Mouse (Mus musculus) heart, postnatal 0 days (tissue): ENCODE data around the gene Sec61b. TPM values are rescaled to one million over a fixed set of nuclear protein-coding genes. Genes with fewer than 3 reads are reported as not detected.
A peak's percentile ranks its signal among the peaks of the same experiment; 100 is the strongest.

Experiments
- ATAC-seq: fragments of 200-750 bp; cut with Nextera tagmentation; 2 replicates; pipeline ENCODE4 v1.8.0; 2017; ENCODE audit warnings: low read depth, moderate number of reproducible peaks, moderate library complexity; ENCODE audit not compliant: insufficient read depth
- DNase-seq: peaks from one replicate; pipeline ENCODE4 v3.0.0-alpha.2; 2016; ENCODE audit warnings: low spot score
- H3K27ac ChIP-seq: fragments of 300-500 bp; sonication (generic); 2 replicates; pipeline ENCODE4 v1.5.1; 2014; ENCODE audit warnings: low read depth, mild to moderate bottlenecking
- H3K27me3 ChIP-seq: fragments of 300-500 bp; sonication (generic); 2 replicates; pipeline ENCODE4 v1.6.1; 2014; ENCODE audit warnings: low read length, mixed read lengths; ENCODE audit not compliant: control insufficient read depth, insufficient read depth
- H3K36me3 ChIP-seq: fragments of 300-500 bp; sonication (generic); replicated peaks from 2 replicates; pipeline ENCODE4 v1.6.1; 2014; ENCODE audit warnings: low read length, mixed read lengths; ENCODE audit not compliant: control insufficient read depth, insufficient read depth
- H3K4me1 ChIP-seq: fragments of 300-500 bp; sonication (generic); 2 replicates; pipeline ENCODE4 v1.6.1; 2014; ENCODE audit warnings: antibody characterized with exemption; ENCODE audit not compliant: control insufficient read depth, insufficient read depth
- H3K4me2 ChIP-seq: fragments of 300-500 bp; sonication (generic); 2 replicates; pipeline ENCODE4 v1.6.1; 2014; ENCODE audit warnings: low read depth, mild to moderate bottlenecking, low read length, moderate library complexity
- H3K4me3 ChIP-seq: fragments of 300-500 bp; sonication (generic); 2 replicates; pipeline ENCODE4 v1.5.1; 2014; ENCODE audit warnings: low read depth, low read length
- H3K9ac ChIP-seq: fragments of 300-500 bp; sonication (generic); replicated peaks from 2 replicates; pipeline ENCODE4 v1.6.1; 2014; ENCODE audit warnings: low read depth, low read length, mixed read lengths
- H3K9me3 ChIP-seq: fragments of 300-500 bp; sonication (generic); replicated peaks from 2 replicates; pipeline ENCODE4 v1.6.1; 2016; ENCODE audit warnings: low read length; ENCODE audit not compliant: control insufficient read depth
- CTCF ChIP-seq: IDR thresholded peaks from 2 replicates; pipeline ENCODE4 v1.5.1; 2016; ENCODE audit warnings: antibody characterized with exemption, control low read depth, low read depth
- EP300 ChIP-seq: IDR thresholded peaks from 2 replicates; pipeline ENCODE4 v1.6.1; 2016; ENCODE audit warnings: antibody characterized with exemption, low read depth
- WGBS: fragments of 180-500 bp; shearing (Covaris S2); extraction: QIAGEN DNeasy Blood & Tissue Kit; methylation state at CpG from one replicate; pipeline ENCODE4 v1.1.7; 2014; 5-methylcytosine and 5-hydroxymethylcytosine counted together
- polyA plus RNA-seq: library from polyadenylated mRNA; unstranded; fragments of >200 nt; fragmentation: Nextera tagmentation; extraction: Ambion mirVana; gene quantifications from 2 replicates; pipeline ENCODE4 v1.2.1, GENCODE M21; 2015
- total RNA-seq: library from RNA; depleted of rRNA; stranded (reverse); fragments of >200 nt; gene quantifications from 2 replicates; pipeline ENCODE4 v1.2.3, GENCODE M21; 2014; ENCODE audit warnings: low replicate concordance; rRNA removed

Gene Sec61b
- total RNA-seq: 68.0 and 102 TPM in 2 replicates
- polyA plus RNA-seq: 104 and 120 TPM in 2 replicates

GRCm38 (mm10) chr4:47473968-47474729 lies at the start of gene Sec61b, which contains the start of gene Alg2:
TSS of gene Sec61b (plus strand) at chr4:47474658.
TSS of gene Alg2 (minus strand) at chr4:47474333.
- peak; percentile 99 for ATAC-seq
- TF ChIP-seq CTCF (peak; percentile 18), EP300 (peak; percentile 98)

GRCm38 (mm10) chr4:47425247-47425830 lies 49.1 kb upstream of the Sec61b start:
- H3K36me3 ChIP-seq: no peaks in the 10 kb centered on the region
- H3K27me3 ChIP-seq: no peaks in the 10 kb centered on the region
- no peaks in the 10 kb centered on the region for H3K9me3 ChIP-seq
- H3K4me3 ChIP-seq: no peak overlapping the region
- ATAC-seq (no peak), DNase-seq (no peak)
- H3K27ac ChIP-seq: no peak overlapping the region
- TF ChIP-seq CTCF: no peak
- no peak for TF ChIP-seq EP300
- 82% methylated on average over 16 of the region's 16 CpGs for WGBS
- H3K4me2 ChIP-seq: no peak overlapping the region
- H3K9ac ChIP-seq: no peak overlapping the region
- no peaks in the 10 kb centered on the region for H3K4me1 ChIP-seq

More at GRCm38 (mm10) chr4:47473968-47474729, at the start of gene Sec61b, which contains the start of gene Alg2:
- no peaks in the 10 kb centered on the region for H3K27me3 ChIP-seq
- peak; percentile 98 for DNase-seq
- peak within 1 kb of the TSS; percentile 90 for H3K27ac ChIP-seq
- no peaks in the 10 kb centered on the region for H3K9me3 ChIP-seq
- peak within 1 kb of the TSS; percentile 71 for H3K4me2 ChIP-seq
- H3K4me1 ChIP-seq: peaks cover 14% of the 10 kb centered on the region
- H3K36me3 ChIP-seq: peaks cover 54% of the 10 kb centered on the region
- peak within 1 kb of the TSS; percentile 76 for H3K9ac ChIP-seq
- peak within 1 kb of the TSS; percentile 85 for H3K4me3 ChIP-seq
- under 1% methylated on average over 57 of the region's 58 CpGs for WGBS

DNA sequence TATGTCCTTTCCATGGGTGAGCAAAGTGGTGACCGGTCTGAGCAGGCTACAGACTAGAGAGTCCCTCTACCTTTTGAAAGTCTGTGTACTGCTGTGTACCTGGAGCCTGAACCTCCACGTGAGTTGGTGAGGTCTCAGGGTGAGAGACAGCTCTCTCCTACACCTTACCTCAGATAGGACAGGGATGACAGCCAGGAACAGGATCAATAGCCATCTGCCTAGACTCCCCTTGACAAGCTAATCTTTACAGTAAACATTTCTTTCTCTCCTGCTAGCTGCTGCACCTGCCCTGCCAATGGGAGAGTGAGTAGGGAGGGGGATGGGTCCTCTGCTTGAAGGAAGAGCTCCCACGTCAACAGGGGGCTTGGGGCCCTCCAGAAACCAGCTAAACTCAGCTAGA lies 46.9 kb upstream of the Sec61b start:
- TF ChIP-seq CTCF (no peak), EP300 (no peak)

GRCm38 (mm10) chr4:47430557-47430956 lies 43.9 kb upstream of the Sec61b start:
- DNase-seq (no peak), ATAC-seq (no peak)
- H3K36me3 ChIP-seq: no peaks in the 10 kb centered on the region
- no peaks in the 10 kb centered on the region for H3K4me1 ChIP-seq
- H3K27me3 ChIP-seq: no peaks in the 10 kb centered on the region
- no peak overlapping the region for H3K4me2 ChIP-seq
- H3K9me3 ChIP-seq: no peaks in the 10 kb centered on the region
- H3K27ac ChIP-seq: no peak overlapping the region
- H3K9ac ChIP-seq: no peak overlapping the region
- 35% methylated on average over 6 of the region's 6 CpGs for WGBS
- H3K4me3 ChIP-seq: no peak overlapping the region
- TF ChIP-seq EP300 (no peak), CTCF (no peak)

More for the DNA sequence above, 46.9 kb upstream of the Sec61b start:
- no peaks in the 10 kb centered on the region for H3K4me1 ChIP-seq
- H3K27me3 ChIP-seq: no peaks in the 10 kb centered on the region
- no peak overlapping the region for H3K27ac ChIP-seq
- ATAC-seq (no peak), DNase-seq (no peak)
- H3K4me2 ChIP-seq: no peak overlapping the region
- H3K36me3 ChIP-seq: no peaks in the 10 kb centered on the region
- 64% methylated on average over 3 of the region's 3 CpGs for WGBS
- no peaks in the 10 kb centered on the region for H3K9me3 ChIP-seq
- H3K9ac ChIP-seq: no peak overlapping the region
- H3K4me3 ChIP-seq: no peak overlapping the region

GRCm38 (mm10) chr4:47431081-47431480 lies 43.4 kb upstream of the Sec61b start:
- DNase-seq (no peak), ATAC-seq (no peak)
- no peak overlapping the region for H3K27ac ChIP-seq
- H3K9me3 ChIP-seq: no peaks in the 10 kb centered on the region
- no peak overlapping the region for H3K9ac ChIP-seq
- 85% methylated on average over 5 of the region's 5 CpGs for WGBS
- no peaks in the 10 kb centered on the region for H3K27me3 ChIP-seq
- TF ChIP-seq EP300: no peak
- no peak for TF ChIP-seq CTCF
- no peak overlapping the region for H3K4me3 ChIP-seq
- no peak overlapping the region for H3K4me2 ChIP-seq
- no peaks in the 10 kb centered on the region for H3K4me1 ChIP-seq
- H3K36me3 ChIP-seq: no peaks in the 10 kb centered on the region
